Mouse (Mus musculus): Measurements from ENCODE around the gene Ubox5. TPM values are rescaled to one million over a fixed set of nuclear protein-coding genes. Genes with fewer than 3 reads are reported as not detected.

The Ubox5 gene
- polyA plus RNA-seq, 1 experiment from 2014 or later, result 13.4 TPM

Other genes starting within 250 kb of the Ubox5 start
- gene Cpxm1, start 232.5 kb downstream of the Ubox5 start, polyA plus RNA-seq (2015; fragmentation: Nextera tagmentation; extraction: Ambion mirVana), result 13.6 and 16.4 TPM in 2 replicates
- 0.17 TPM in 2 replicates for gene Gm28372, start 224.8 kb downstream of the Ubox5 start, polyA plus RNA-seq (2015; fragmentation: Nextera tagmentation; extraction: Ambion mirVana)
- gene 1700020A23Rik, start 224.8 kb downstream of the Ubox5 start, polyA plus RNA-seq (2015; fragmentation: Nextera tagmentation; extraction: Ambion mirVana), result 0.46 and 0.58 TPM in 2 replicates
- gene Tmem239, start 223.6 kb downstream of the Ubox5 start, polyA plus RNA-seq (2015; fragmentation: Nextera tagmentation; extraction: Ambion mirVana), result not detected in 2 replicates
- gene Vps16, start 205.7 kb downstream of the Ubox5 start, polyA plus RNA-seq (2015; fragmentation: Nextera tagmentation; extraction: Ambion mirVana), result 112 and 124 TPM in 2 replicates
- 10.8 and 11.9 TPM in 2 replicates for gene Pced1a, start 205.3 kb downstream of the Ubox5 start, polyA plus RNA-seq (2015; fragmentation: Nextera tagmentation; extraction: Ambion mirVana)
- gene Ptpra, start 179.8 kb downstream of the Ubox5 start, polyA plus RNA-seq (2015; fragmentation: Nextera tagmentation; extraction: Ambion mirVana), result 112 and 126 TPM in 2 replicates
- gene Mrps26, start 66.3 kb downstream of the Ubox5 start, polyA plus RNA-seq (2015; fragmentation: Nextera tagmentation; extraction: Ambion mirVana), result 81.9 and 94.9 TPM in 2 replicates
- gene Oxt, start 53.9 kb downstream of the Ubox5 start, polyA plus RNA-seq (2015; fragmentation: Nextera tagmentation; extraction: Ambion mirVana), result not detected in 2 replicates
- 0.88 TPM in 1 of 2 replicates, not detected in the other for gene Avp, start 47.5 kb downstream of the Ubox5 start, polyA plus RNA-seq (2015; fragmentation: Nextera tagmentation; extraction: Ambion mirVana)
- 13.8 and 13.9 TPM in 2 replicates for gene Fastkd5, start within 50 bp of the Ubox5 start, polyA plus RNA-seq (2015; fragmentation: Nextera tagmentation; extraction: Ambion mirVana)
- gene Lzts3, start 12.8 kb upstream of the Ubox5 start, polyA plus RNA-seq (2015; fragmentation: Nextera tagmentation; extraction: Ambion mirVana), result 8.0 and 9.2 TPM in 2 replicates
- 60.2 and 62.0 TPM in 2 replicates for gene Ddrgk1, start 34.6 kb upstream of the Ubox5 start, polyA plus RNA-seq (2015; fragmentation: Nextera tagmentation; extraction: Ambion mirVana)
- 155 and 165 TPM in 2 replicates for gene Itpa, start 37.6 kb upstream of the Ubox5 start, polyA plus RNA-seq (2015; fragmentation: Nextera tagmentation; extraction: Ambion mirVana)
- gene Slc4a11, start 67.5 kb upstream of the Ubox5 start, polyA plus RNA-seq (2015; fragmentation: Nextera tagmentation; extraction: Ambion mirVana), result 0.46 and 0.61 TPM in 2 replicates